Mouse (Mus musculus) myocyte (in vitro differentiated cells): ENCODE measurements around the gene Rdh12.

Experiments used
- POLR2A ChIP-seq: IDR thresholded peaks from one replicate; pipeline ENCODE4 v1.6.1; 2011; ENCODE audit warnings: low read depth, mild to moderate bottlenecking, control low read depth, moderate library complexity; ENCODE audit not compliant: insufficient read length
- TCF3 ChIP-seq: IDR thresholded peaks from one replicate; pipeline ENCODE4 v1.6.1; 2011; ENCODE audit warnings: low read depth, control low read depth; ENCODE audit not compliant: insufficient read length
- USF1 ChIP-seq: IDR thresholded peaks from one replicate; pipeline ENCODE4 v1.6.1; 2011; ENCODE audit warnings: low read depth, mild to moderate bottlenecking, control low read depth, moderate library complexity

DNA sequence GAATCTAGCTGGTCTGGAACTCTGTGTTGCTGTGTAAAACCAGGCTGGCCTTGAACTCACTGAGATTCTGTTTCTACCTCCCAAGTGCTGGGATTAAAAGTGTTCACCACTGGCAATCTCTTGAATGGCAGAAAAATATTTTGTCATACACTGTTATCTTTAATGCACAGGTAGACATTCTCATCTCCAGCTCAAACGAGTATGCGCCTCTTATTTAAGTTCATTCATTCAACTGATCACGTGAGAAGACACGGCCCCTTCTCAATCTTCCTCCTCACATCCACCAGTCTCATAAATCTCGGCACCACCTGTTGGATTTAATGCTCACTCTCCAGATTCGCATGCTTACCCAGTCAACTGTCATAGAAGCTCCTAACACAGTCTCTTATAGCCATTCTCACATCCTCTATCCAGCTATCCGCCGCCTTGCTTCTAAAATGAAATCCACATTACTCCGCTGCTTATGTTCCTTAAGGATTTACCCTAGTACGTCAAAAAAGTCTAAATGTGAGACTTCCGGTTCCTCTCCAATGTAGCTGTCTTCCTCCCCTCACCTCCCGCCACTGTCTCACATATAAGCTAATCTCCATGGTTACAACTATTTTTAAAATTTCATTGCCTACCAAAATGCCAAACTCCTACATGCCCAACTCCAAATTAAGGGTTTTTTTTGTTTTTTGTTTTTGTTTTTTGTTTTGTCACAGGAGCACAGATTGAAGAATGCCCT lies 37.3 kb upstream of the Rdh12 start:
- no peak for TF ChIP-seq TCF3
- TF ChIP-seq POLR2A, result no peak
- no peak for TF ChIP-seq USF1
